Mouse (Mus musculus) cerebellum, adult 11-12 months (tissue): ENCODE results near the gene Ngfr.

Source experiments
- DNase-seq: peaks from one replicate; pipeline ENCODE4 v3.0.0; 2022

Ngfr gene

DNA sequence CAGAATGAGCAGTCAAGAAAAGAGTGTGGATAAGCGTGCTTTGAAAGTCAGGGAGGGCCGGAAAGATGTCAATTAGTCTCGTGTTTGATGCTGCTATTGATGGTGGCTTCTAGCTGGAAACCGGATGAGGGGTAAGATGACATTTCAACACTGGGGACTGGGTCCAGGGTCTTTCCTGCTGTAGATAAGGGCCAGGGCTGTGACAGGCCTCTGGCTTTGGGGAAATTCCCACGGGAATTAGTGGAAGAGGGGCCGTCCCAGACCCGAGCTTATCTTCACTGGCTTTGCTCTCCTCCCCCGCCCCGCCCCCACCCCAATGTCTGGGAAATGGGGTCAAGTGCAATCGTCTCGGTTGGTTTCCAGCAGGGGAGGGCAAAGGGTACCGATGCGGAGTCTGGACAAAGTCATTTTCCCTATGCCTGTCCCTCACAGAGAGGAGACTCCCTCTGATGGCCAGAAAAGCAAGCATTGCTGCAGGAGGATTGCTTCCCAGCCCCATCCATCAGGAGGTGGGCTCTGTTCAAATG is 7.2 kb upstream of the Ngfr start:
- no peak for DNase-seq

DNA sequence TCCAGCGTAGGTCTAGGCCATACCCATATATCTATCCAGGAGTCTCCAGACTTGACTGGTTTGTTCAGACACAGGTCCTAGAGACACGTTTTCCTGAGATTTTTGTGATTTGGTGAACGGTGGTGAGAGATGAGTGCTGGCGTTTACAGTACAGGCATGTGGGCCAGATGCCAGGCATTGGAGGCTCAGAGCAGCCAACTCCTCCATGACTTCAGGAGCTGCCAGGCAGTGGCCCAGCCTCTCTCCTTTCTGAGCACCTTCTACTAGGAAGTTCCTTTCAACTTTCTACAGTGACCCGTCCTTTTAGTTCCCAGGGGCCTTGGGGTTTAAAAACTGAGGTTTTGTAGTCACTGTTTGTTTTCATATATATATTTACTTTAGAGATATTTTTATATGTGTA is 6.0 kb upstream of the Ngfr start:
- DNase-seq, result no peak

DNA sequence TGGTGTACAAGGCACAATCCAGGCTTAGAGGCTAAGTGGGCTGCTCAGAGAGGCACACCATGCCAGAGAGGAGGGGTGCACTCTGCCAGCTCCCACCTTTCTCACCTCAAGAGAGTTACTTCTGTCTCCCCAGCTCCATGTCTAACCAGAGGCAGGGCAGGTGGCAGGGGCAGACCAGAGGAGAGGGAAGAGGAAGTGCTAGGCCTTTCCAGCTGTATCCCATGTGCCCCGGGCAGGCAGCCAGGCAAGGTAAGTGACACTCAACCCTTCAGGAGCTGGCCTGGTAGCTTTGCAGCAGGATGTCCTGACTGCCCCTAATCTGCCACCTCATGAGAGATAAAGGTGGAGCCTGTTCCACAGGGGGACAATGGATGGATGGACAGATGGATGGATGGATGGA is 5.2 kb upstream of the Ngfr start:
- no peak for DNase-seq

DNA sequence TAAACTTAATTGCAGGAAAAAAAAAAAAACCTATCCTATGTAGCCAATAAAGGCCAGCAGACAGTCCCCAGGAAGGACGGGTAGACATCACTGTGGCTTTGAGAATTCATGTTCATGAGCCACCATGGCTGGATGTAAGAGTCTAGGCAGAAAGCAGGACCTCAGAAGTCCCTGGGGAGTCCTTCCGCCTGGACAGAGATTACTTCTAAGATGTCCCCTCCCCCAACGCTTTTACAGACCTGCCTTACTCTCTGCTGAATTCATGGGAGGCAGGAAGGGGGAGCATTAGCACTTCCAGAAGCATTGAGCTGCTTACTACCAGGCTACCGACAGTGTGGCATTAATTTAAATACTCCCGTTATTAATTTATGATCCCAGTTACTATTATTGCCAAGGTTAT is 1.7 kb upstream of the Ngfr start:
- DNase-seq, result no peak

DNA sequence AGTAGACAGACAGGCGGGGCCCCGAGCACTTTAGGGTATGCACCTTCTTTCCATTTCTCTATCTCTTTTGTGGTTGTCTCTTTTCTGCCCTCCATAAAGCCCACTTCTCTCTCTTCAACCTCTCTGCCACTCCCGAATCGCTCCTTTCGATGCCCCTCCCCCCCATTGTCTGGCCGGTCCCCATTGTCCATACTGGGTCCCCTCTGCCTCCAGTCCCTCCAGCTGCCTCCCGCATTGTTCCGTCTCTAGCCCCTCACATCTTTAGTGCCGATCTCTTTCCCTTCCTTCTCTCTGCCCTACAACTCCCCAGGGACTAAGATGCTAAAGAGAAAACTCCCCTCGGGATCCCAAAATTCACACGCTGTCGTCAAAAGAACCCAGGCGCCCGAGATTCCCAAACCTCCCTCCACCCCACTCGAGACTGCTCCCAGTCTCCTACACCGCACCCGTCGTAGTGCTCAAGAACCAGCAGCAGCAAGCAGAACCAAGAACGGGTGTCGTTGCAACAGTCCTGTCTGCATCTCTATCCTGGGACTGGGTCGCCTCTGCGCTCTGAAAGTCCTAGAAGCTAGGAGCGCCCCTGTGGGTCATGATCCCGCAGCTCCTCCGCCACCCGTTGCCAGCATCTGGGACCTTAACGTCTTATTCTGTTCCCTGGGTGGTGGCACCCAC is 648 bp downstream of the Ngfr start:
- no peak for DNase-seq

DNA sequence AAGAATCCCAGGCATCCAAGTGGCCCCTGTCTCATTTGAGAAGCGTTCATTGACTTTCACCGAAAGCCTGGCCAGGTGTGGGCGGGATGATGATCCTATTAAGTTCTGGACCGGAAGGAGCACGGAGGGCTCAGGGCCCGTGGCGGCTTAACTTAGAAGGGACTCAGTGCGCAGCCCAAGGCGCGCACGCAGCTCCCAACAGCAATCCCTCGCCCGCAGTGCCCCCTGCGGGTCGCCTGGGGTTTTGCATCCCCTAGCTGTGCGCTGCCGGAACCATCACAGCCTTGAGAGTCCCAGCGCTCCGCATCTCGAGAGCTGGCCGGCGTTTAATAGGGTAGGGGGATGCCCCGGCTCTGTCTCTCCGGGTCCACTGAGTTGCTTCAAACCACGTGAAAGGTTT is 1.4 kb downstream of the Ngfr start:
- DNase-seq, result peak; percentile 34

DNA sequence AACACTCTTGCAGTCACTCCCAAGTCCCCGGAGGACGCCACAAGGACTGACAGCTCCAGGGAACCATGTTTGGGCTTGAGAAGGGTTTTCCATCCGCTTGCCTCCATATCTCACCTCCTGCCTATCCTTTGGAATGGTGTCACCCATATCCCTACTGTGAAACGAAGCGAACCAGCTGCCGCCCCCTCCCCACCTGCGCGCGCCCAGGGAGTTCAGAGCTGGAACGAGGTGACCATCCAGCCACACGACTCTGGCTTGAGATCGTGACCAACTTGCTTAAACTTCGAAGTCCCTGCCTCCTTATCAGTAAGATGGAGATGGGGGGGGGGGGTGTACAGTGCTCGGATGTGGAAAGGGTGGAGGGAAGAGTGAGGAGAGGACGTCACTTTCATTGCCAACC is 1.9 kb downstream of the Ngfr start:
- DNase-seq, result no peak

DNA sequence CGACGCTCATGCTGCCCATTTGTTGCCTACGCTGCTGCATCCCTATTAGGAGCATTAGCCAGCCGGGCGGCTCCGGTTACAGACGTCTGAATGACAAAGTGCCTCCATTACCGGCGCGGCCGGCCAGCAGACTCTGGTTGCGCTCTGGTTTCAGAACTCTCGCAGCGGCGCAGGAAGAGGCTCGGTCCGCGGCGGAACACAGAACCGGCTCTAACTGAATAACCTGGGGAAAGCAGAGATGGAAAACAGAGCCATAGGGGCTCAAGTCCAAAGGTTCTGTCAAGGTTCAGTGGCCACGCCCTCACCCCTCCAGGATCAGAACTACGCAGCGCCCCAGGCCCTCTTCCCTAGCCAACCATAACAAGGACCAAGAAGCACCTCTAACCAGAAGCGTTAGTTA is 2.3 kb downstream of the Ngfr start:
- DNase-seq, result no peak

DNA sequence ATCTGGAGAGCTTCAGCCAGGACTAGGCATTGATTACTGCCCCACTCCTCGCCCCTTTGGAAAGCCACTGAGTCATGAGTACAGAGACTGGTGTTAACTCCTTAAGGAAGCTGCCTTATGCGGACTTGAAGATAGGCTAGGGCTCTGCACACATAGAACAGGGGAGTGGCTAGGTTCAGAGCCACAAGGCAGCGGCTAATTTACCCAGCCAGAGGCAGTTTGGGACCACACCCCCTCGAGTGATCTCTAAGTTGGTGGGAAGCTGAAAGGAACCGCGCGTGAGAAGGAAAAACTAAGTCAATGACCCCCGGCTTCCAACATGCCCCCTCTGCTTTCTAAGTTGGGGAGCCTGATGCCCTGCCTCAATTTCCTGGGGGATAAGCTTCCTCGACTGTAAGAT is 2.9 kb downstream of the Ngfr start:
- no peak for DNase-seq

DNA sequence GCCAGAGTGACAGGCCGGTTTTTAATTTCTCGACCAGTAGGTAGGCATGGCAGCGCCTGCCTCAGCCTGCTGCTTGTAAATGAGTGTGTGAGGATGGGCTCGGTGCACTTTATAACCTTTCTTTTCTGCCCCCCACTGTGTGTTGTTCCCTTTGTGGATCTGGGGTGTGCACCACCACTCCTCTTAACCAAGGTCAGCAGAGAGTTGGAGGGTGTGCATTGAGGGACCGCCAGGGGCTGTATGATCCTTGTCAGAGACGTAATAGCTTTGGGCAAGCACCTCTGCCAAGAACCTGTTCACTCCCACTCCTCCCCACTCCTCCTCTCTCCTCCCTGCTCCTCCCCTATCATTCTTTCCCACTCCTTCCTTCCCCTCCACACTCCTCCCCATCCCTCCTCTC is 4.1 kb downstream of the Ngfr start:
- no peak for DNase-seq

DNA sequence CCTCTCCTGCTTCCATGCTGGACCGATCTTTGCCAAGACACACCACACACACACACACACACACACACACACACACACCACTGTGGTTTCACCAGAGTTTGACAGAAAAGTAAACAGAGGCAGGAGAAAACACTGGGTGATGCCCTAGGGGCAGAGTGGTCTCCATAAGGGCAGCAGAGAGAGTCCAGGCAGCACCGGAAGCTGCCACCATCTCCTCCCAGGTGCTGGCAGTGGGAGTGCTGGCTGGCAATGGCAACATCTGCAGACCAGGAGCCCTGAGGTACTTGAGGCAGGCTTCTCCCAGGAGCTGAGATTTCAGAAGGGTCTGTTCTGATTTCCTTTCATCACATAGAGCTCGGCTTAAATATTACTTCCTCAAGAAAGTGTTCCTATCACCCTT is 5.3 kb downstream of the Ngfr start:
- DNase-seq, result no peak

DNA sequence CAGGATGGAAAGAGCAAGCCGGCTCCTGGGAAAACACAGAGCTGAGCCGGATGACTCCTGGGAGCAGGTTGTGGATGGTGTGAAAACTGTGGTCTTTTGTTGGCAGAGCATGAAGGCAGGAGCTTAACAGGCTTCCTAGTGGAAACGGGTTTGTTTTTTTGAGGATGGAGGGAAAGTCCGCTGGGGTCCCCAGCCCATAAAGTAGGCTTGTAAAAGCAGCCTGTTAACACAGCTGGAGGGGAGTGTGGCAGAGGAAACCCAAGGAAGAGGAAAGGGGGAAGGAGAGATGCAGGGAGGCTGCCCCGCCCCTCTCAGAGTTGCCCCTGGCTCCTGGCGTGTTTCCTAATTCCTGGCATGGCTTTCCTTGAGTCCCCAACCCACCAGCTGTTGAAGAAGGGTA is 8.1 kb downstream of the Ngfr start:
- DNase-seq, result no peak

DNA sequence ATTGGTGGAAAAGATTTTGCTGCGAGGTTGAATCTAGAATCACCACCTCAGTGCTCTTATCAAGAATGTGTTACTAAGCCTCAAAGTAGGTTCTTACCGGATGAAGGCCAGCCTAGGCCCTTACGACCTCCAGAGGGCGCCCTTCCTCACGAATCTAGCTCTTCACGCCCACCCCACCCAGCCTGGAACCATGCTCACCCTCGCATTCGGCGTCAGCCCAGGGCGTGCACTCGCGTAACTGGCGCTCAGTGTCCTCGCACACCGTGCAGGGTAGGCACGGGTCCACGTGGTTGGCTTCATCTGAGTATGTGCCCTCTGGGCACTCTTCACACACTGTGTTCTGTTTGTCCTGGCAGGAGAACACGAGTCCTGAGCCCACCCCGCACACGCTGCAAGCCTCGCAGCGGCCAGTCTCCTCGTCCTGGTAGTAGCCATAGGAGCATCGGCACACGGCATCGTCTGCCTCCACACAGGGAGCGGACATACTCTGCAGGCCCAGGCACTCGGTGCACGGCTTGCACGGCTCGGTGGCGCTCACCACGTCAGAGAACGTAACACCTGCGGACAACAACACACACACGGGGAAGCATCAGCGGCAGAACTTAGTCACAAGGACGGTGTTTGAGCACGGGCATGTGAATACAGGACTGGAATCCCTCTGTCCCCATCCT is 9.6 kb downstream of the Ngfr start:
- no peak for DNase-seq

DNA sequence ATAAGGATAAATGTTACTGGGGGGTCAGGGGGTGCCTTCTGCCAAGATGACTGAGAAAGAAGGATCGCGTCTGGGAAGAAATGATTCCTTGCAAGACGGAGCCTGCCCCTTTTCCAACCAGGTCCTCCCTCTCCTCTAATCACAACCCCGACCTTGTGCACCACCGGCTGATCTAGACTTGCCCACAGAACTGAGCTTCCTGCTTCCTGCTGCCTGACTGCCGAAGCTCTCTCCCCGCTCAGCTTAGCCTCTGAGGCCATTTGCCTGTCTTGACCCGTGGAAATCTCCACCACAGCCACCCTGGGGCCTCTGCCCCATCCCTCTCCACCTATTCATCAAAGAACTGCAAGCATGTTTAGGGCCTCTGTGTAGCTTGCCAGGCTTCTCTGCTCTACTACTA is 11.2 kb downstream of the Ngfr start:
- DNase-seq, result no peak

DNA sequence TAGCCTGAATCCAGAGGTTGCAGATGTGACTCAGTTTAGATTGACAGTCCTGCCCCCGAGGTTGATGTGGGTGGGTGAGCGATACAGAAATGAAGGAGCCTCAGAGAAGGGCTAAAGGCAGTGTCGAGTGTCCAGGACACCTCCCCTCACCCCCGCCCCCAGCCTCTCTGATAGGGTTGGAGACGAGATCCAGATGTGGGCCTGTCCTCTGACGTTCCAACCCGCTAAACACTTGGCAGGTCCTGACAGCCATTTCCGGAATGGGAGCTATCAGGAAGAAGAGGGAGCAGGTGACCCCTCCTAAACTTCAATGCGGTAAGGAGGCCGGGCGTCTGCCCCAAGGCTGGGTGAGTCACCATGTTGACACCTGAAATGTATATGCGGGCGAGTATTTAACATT is 11.7 kb downstream of the Ngfr start:
- no peak for DNase-seq

DNA sequence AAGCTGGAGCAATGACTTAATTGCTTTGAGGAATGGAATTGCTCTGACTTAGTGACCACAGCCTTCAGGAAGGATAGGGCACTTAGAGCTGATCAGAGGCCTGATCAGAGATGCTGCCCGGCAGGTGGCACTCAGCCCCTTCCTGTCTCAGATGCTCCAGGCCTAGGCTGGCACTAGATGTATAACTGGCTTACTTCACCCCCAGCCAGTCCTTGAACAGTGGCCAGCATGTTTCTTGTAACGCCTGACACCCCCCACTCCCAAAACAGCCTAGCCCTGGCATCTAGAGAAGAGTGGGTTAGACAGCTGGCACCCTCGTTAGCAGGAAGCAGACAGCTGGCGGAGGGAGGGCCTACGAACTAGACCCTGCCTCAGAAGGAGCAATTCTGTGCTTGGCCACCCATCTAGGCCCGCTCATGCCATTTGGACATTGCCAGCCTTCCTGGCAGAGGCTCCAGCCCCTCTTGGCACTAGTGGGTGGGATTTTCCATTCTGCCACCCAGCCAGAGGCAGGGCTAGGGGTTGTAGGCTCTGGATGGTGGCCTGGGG is 12.7 kb downstream of the Ngfr start:
- DNase-seq, result no peak

DNA sequence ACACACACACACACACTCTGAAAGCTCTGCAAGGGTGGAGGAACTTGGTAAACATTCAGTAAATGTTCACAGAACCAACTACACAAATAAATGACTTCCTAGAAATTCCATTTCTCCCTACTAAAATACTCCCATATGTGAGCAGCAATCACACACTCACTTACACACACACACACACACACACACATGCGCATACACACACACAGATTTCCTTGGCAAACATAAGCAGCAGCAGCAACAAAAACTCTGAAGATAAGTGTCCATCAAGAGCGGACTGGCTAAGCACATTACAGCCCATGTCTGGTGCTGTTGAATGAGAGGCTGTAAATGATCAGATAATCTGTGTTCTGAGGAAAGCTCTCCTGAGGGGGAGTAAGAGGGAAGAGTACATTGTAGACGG is 15.3 kb downstream of the Ngfr start:
- no peak for DNase-seq

DNA sequence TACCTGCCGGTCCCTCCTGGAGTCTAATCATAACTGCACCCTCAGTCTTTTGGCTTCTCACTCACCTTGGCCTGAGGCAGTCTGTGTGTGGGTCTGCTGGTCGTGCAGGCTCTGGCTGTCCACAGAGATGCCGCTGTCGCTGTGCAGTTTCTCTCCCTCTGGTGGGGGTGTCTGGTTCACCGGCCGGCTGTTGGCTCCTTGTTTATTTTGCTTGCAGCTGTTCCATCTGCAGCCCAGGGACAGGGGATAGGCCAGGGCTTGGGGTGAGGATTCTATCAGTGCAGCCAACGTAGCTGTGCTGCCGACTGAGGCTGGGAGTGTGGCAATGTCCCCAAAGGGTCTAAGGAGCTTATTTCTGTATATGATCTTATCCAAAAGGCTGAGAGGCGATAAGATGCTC is 15.8 kb downstream of the Ngfr start:
- no peak for DNase-seq

DNA sequence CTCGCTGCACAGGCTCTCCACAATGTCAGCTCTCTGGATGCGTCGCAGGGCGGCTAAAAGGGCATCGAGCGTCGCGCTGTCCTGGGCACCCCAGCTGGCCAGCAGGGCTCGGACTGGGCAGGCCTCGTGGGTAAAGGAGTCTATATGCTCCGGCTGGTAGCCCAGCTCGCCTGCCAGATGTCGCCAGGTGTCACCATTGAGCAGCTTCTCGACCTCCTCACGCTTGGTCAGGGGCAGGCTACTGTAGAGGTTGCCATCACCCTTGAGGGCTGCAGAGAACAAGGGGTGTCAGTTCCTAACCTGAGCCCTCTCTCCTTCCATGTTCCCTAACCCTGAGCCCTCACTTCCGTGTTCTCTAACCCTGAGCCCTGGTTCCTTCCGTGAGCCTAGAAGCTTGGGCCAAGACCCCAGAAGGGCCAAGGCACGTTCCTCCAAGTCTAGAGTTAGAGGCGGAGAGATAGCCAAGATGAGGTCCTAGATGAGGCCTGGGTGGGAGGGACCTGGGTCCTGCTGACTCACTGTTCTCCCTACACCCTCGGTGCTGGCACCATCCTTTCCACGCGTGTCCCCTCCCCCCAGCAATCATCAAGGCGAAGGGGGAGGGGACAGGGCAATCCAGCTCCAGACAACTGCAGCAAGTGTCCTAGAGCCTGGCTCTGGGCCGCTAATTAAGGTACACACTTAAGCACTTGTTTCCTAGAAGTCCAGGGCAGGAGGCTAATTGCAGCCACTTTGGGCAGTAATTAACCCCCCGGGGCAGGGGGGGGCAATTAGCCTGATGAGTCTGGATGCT is 16.5 kb downstream of the Ngfr start:
- DNase-seq, result no peak

DNA sequence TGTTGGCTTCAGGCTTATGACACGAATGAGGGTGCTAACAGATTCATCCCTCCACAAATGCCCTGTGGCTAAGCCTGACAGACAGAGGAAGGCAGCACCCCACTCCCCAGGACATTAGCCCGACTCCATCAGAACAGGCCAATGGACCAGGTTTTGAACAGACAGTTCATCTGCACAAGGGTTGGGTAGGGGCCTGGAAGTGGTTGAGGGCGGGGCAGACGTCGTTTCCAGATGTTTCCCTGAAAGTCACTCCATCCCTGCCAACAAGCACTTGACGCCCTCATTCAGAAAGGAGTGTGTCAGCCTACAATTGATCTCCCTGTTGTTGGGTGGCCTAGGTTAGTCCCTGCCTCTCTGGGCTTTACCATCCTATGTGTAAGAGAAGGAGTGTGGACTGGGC is 17.6 kb downstream of the Ngfr start:
- no peak for DNase-seq

DNA sequence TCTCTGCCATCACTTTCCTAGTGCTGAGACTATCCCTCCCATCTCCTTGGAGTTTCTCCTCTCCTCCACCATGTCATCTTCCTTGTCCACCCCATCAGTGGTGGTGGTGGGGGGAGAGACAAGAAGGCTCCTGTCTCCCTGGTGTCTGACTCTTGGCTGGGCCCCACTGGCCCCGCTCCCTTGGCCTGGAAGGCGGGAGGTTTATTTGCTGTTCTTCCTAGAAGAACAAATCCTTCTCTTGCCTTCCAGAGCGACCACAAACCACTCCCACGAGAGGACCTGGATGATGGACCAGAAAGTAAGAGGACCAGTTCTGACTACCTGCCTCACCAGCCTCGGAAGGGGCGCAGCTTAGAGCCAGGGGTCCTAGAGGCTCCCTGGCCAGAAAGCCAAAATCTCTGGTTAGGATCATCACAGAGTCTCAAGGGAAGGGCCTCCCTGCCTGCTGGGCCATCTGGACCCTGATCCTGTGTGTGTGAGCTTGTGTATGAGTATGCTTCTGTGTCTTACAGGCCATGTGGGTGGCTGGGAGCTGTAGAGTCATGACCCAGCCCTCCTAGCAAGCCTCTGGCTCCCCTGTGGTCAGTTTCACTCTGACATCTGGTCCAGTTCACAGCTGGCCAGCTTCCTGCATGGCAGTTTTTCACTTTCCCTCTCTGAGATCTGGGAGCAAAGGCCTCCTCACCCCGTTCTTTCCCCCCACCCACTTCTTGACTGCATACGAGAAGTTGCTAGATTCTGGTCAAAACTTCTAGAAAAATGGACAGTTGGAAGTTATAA is 19.4 kb downstream of the Ngfr start:
- DNase-seq, result no peak

DNA sequence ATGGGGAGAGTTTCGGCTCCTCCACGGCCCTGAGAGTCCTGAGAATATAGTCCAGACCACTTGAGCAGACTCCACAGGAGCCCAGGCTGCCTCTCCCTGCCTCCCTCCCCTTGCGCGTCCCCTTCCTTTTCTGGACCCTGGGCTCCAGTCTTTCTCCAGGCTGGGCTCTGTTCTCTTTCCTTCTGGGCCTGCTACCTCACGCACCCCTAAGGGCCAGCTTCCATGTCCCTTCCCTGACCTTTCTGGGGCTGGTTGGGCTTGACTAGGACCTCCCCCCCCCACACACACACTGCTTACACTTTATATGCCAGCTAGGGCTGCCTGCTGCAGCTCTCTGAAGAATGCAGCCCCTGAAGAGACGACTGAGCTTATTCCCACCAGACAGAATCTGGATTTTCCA is 20.2 kb downstream of the Ngfr start:
- DNase-seq, result no peak

DNA sequence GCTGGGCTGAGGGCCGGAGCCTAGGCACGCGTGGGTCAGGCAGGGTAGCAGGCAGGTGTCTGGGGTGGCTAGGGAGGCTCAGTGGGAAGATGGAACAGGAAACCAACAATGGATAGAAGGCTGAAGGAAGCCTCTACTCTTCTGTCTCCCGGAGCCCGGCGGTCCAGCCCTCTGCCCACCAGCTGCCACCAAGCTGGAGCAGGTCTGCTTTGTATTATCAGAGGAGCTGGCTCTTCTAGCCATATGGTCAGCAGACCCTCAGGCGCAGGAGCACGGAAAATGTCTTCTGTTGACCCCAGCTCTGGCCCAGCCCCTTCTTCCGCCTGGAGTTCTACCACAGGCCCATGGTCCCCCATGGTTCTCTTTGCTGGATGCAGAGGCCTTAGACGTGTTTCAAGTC is 22.2 kb downstream of the Ngfr start:
- DNase-seq, result no peak
